Mouse (Mus musculus) stomach, postnatal 0 days (tissue): ENCODE data around the gene Ppp4c.

Experiments
- CTCF ChIP-seq: IDR thresholded peaks from 2 replicates; pipeline ENCODE4 v1.5.1; 2016; ENCODE audit warnings: antibody characterized with exemption, low read depth, mild to moderate bottlenecking, moderate library complexity
- EP300 ChIP-seq: optimal IDR thresholded peaks from 2 replicates; pipeline ENCODE3; 2016; ENCODE audit warnings: antibody characterized with exemption

DNA sequence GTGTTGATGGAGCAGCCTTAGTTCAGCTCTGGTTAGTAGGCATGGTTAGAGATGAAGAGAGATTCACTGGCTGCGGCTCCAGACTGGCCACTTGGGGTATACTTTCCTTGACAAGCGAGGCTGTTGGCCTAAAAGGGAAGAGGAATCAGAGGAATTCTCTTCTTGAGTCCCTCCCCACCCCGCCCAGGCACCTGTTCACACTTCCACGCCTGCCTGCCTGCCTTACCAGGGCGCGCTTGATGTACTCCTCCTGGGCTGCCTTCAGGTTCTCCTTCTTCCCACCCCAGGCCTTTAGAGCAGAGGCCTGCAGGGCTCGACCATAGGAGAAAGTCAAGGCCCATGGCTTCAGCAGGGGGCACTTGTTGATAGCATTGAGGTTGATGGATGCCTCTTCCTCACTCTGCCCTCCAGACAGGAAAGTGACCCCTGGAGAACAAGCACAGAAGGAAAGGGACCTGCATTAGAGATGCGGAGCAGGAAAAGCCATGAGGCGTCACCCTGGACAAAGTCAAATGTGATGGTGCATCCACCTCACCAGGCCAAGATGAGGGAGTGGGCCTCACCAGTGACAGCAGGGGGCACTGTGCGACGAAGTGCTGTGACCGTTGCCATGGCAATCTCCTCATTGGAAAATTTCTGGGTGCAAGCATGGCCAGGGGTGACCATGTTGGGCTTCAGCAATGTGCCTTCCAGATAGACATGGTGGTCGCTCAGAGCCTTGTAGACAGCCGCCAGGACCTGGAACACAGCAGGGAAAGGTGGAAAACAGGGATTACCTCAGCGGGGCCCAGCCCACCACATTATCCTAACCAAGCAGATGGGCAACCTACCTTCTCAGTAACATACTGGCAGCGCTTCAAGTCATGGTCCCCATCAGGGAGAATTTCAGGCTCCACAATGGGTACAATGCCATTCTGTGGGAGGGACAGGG, 3.4 kb upstream of the Ppp4c start:
- TF ChIP-seq CTCF: peak; percentile 39; the same call in 1 of the 2 replicates
- TF ChIP-seq EP300: no peak
